Mouse (Mus musculus) stomach, postnatal 0 days (tissue): ENCODE measurements around the gene Abcc4.

Experiments
- CTCF ChIP-seq: IDR thresholded peaks from 2 replicates; pipeline ENCODE4 v1.5.1; 2016; ENCODE audit warnings: antibody characterized with exemption, low read depth, mild to moderate bottlenecking, moderate library complexity
- EP300 ChIP-seq: optimal IDR thresholded peaks from 2 replicates; pipeline ENCODE3; 2016; ENCODE audit warnings: antibody characterized with exemption

DNA sequence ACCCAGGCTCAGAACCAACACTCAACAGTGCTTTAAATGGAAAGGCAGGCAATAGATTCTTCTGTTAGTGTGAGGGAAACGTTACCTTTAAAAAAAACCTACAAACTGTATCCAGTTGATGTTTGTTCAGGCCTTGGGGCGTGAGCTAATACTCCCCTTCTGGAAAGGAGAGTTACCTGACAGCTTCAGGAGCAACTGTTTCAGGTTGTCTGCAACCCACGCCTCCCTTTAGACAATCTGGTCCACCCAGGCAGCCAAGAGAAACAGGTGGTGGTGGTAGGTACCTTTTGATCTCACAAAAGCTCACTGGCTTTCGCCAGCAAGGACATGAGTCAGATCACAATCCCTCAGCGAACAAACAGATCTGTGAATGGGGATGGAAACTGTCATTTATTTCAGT is 223.7 kb downstream of the Abcc4 start:
- TF ChIP-seq CTCF, result no peak
- TF ChIP-seq EP300, result no peak
